Mouse (Mus musculus) embryonic stem cell, embryonic (primary cell): Measurements from ENCODE around the gene Ccdc173.

ENCODE experiments used
- CTCF ChIA-PET, 4 experiments: fragments of 300-600 bp in 2 of 4; fragments of 350-600 bp in 2 of 4; sonication (Branson Sonifier 250); formaldehyde crosslinking; loops; one replicate each; lab custom pipeline; 2022; ENCODE audit warnings: inconsistent platforms in 2 of 4; lab: Charles Lee
- POLR2A ChIA-PET, 4 experiments: fragments of 300-600 bp in 2 of 4; fragments of 350-600 bp in 2 of 4; sonication (Branson Sonifier 250); formaldehyde crosslinking; loops; one replicate each; lab custom pipeline; 2022; ENCODE audit warnings: antibody characterized with exemption in 4 of 4, inconsistent platforms in 1 of 4; lab: Charles Lee

Gene Ccdc173

DNA sequence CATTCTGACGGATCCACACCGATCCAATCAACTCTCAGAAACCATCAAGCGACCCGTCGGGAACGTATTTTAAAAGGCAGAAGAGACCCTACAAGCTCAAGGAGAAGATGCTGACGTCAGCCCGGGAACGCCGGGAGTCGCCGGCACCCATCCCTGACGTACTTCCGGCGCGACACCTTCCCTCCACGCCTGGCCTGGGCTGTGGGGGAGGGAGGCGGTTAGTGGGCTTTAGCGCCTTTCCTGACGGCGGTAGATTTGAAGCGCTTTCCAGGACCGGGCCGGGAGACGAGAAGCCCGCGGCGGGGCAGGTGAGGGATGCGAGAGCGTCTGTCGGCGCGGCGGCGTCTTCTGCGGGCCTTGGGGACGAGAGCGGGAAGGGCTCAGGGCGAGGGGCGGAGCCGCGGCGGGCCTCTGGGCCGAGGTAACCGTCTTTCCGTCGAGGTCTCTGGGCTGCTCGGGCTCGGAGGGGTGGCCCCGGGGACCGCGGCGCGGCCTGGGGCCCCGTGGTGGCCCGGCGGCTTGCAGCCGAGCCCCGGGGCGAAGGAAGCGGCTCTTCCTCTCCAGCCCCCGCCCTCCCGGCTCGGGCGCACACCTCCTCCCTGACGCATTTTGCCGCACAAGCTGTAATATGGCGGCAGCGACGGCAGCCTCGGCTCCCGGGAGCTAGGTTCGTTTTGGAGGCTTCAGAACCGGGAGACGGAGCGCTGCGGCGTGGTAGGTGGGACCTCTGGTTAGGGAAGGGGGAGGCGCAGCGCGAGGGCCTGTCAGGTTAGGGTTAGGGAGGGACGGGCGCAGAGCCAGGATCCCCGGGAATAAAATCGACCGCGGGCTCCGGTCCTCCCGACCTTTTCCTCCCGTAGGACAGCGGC is 66.5 kb downstream of the Ccdc173 start:
- ChIA-PET CTCF (interaction anchor here (0.6 to 1.1 kb wide), 7 partner anchors 9 to 115 kb away, joined by 3 to 5 read pairs (median 3); partner anchors contain the start of genes Ccdc173 (in 1 of the 4), Fastkd1 (in 1 of the 4) and Phospho2 (in 1 of the 4)), POLR2A (interaction anchor here (0.6 to 4.3 kb wide), 30 partner anchors 9 to 175 kb away, joined by 3 to 60 read pairs (median 4); partner anchors contain the start of genes Fastkd1 (in 4 of the 4), Bbs5 (in 2 of the 4), Ccdc173 (in 2 of the 4) and Phospho2 (in 2 of the 4))

DNA sequence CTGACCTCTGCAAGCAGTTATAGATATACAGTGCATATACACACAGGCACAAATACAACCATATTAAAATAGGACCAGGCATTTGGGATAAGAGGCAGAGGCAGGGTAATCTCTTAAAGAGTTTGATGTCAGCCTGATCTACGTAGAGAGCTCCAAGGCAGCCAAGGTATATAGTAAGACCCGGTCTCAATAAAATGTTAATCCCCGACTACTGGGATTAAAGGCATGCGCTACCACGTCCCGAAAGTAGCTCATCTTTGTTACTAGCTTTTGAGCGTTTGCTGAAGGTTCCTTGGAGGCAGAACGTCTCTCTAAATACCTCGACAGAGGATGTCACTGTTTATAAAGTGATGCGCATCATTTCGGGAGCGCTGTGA is 67.1 kb downstream of the Ccdc173 start, which contains the start of gene Ppig:
Gene Ppig, plus strand, starts transcription at position 273 of the 377 bp plus-strand sequence.
- ChIA-PET CTCF (interaction anchor here (0.7 to 1.1 kb wide), 5 partner anchors 8 to 67 kb away, joined by 3 read pairs; partner anchors contain the start of genes Ccdc173 (in 1 of the 4), Fastkd1 (in 1 of the 4) and Phospho2 (in 1 of the 4)), POLR2A (interaction anchor here (0.6 to 4.3 kb wide), 30 partner anchors 8 to 175 kb away, joined by 3 to 60 read pairs (median 4); partner anchors contain the start of genes Fastkd1 (in 4 of the 4), Bbs5 (in 2 of the 4), Ccdc173 (in 2 of the 4) and Phospho2 (in 2 of the 4))

DNA sequence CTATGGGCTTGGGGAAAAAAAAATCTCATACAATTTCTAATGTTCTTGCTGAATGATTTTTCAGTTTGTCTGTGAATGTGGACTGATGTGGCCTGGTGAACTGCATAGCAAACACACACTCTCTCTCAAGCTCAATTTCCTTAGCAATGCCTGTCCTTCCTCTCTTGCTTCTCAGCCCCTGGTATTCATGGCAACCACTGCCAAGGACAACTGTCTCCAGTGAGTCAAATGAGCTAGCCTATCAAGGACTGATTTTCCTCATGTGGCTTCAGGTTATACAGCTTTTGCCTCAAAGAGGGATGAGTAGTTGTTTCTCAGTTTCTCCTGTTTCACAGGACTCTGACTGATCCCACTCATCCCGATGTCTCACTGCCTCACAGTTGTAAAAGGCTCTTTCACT is 70.3 kb downstream of the Ccdc173 start:
- CTCF ChIA-PET = interaction anchor here in 1 of 4 experiments (0.5 kb wide), 1 partner anchor 988 kb away, joined by 3 read pairs; no protein-coding TSS in a partner anchor
- POLR2A ChIA-PET = interaction anchor here in 2 of 4 experiments (0.6 to 2.2 kb wide), 3 partner anchors 8 to 1008 kb away, joined by 3 to 7 read pairs (median 6); no protein-coding TSS in a partner anchor

DNA sequence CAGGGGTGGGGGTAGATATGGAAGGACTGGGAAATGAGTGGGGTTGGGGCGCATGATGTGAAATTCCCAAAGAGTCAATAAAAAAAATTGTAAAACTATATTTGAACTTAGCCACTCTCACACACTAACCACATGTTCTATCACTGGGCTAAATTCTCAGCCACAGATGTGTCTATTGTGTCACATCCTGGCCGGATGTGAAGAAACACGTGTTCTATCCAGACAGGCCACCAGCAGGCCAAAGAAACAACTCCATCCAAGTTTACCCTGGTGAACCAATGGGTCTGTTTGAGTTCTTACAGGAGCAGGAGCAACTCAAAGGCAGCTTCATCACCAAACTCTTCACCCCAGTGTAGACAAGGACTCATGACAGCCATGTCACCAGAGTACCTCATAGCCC is 72.9 kb downstream of the Ccdc173 start:
- POLR2A ChIA-PET = interaction anchor here in 2 of 4 experiments (0.6 to 0.7 kb wide), 3 partner anchors 10 to 107 kb away, joined by 3 to 4 read pairs (median 4); no protein-coding TSS in a partner anchor
- CTCF ChIA-PET = no interaction called here

DNA sequence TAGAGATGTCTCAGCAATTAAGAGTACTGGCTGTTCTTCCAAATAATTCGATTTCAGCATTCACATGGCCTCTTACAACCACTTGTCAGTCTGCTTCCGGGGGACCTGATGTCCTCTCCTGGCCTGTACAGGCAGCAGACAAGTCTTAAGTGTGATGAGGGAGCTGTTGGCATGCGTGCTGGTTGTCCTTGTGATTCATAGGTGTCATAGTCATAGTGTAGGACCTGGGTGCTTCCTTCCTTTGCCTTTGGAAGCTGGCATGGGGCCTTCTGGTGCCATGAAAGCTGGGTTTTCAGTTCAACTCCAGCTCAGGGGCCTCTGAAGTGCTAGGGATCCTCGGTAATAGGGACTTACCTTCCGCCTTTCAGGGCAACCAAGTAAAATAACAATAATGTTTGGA is 75.2 kb downstream of the Ccdc173 start:
- CTCF ChIA-PET = interaction anchor here in 2 of 4 experiments (0.6 to 1.0 kb wide), 2 partner anchors 8 to 12 kb away, joined by 3 read pairs; partner anchors contain the start of gene Ppig (in 1 of the 2)
- POLR2A ChIA-PET = interaction anchor here in 3 of 4 experiments (0.5 to 3.5 kb wide), 11 partner anchors 8 to 171 kb away, joined by 3 to 60 read pairs (median 4); partner anchors contain the start of genes Ppig (in 3 of the 3), Ccdc173 (in 1 of the 3), Mettl5 (in 1 of the 3) and Phospho2 (in 1 of the 3)

DNA sequence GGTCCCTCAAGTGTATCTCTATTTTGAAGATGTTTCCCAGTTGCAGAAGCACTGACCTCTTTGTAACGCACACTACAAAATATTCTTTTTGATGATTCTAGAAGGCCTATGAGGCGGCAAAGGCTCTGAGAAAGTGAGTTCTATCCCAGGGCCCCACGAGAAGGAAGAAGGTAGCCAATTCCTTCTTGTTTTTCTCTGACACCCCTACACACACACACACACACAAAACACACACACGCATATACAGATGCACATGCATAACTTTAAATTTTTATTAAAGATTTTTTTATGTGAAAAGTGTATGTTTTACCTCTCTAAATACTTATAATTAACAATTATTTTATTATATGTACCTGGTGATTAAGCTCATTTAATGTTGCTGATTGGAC is 75.8 kb downstream of the Ccdc173 start:
- ChIA-PET POLR2A (interaction anchor here (0.7 to 3.5 kb wide), 22 partner anchors 9 to 184 kb away, joined by 3 to 60 read pairs (median 4); partner anchors contain the start of genes Ppig (in 4 of the 4), Ccdc173 (in 1 of the 4), Mettl5 (in 1 of the 4) and Phospho2 (in 1 of the 4)), CTCF (interaction anchor here (0.6 to 1.7 kb wide), 7 partner anchors 9 to 89 kb away, joined by 3 to 12 read pairs (median 5); partner anchors contain the start of gene Ppig (in 1 of the 4))

DNA sequence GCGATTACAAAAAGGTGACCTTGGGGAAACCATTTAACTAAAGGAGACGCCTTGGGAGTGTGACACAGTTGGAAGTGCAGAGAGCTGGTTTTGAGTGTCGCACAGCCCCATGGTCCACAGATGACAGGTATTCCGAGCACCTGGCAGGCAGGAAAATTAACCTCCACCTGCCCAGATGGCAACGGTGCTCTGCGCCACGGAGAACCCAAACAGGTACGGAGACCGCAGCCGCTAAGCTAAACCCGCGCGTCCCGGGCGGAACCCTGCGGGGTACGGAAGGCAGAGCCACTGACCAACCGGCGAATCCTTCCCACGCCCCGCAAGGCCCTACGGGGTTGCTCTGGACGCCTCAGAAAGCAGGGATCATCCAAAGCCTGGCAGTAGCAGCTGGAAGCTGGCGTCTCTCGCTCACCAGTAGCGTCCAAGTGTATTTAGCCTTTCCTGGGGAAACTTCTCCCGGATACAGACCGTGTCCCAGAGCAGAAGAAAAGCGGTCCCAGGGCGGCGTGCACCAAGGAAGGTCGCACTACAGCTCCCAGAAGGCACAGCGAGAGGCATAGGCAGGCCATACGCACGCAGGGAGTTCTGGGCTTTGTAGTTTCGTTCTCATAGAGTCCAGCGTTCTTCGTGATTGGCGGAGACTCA is 76.3 kb downstream of the Ccdc173 start, which contains the start of gene Fastkd1:
Gene Fastkd1, minus strand, starts transcription at position 536 of the 645 bp plus-strand sequence.
- CTCF ChIA-PET = interaction anchor here (0.6 to 1.7 kb wide), 9 partner anchors 9 to 90 kb away, joined by 3 to 13 read pairs (median 5); partner anchors contain the start of gene Ppig (in 1 of the 4)
- POLR2A ChIA-PET = interaction anchor here (0.6 to 3.5 kb wide), 28 partner anchors 9 to 185 kb away, joined by 3 to 60 read pairs (median 4); partner anchors contain the start of genes Ppig (in 4 of the 4), Bbs5 (in 2 of the 4), Ccdc173 (in 2 of the 4) and Phospho2 (in 2 of the 4)

DNA sequence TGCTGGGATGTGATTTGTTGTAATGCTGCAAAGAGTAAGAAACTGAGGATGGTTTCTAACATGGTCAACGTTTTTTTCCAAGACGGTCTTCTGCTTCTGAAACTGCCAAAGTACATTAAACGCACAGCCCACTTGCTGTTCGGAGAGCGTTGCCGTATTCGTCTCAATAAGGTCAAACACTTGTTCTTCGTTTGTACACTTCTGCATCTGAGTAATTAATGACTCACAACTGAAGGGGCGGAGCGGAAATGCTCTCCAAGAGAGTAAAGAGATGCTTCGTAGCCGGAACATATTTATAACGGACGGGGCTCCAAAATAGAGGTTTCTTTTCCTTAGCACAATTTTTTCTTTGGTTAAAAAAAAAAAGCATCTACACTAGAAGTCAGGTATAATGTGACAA is 77.2 kb downstream of the Ccdc173 start:
- POLR2A ChIA-PET = interaction anchor here in 3 of 4 experiments (0.6 to 3.5 kb wide), 9 partner anchors 10 to 583 kb away, joined by 3 to 60 read pairs (median 6); partner anchors contain the start of genes Ppig (in 3 of the 3) and Ubr3 (in 1 of the 3)
- CTCF ChIA-PET = interaction anchor here in 2 of 4 experiments (1.0 to 1.7 kb wide), 3 partner anchors 32 to 91 kb away, joined by 3 to 12 read pairs (median 5); no protein-coding TSS in a partner anchor
